Mouse (Mus musculus) cerebellum, postnatal 4 days (tissue): ENCODE measurements at regions not wholly inside any gene's neighbourhood (a gene's known extent, or its start where the extent isn't known, plus 50 kb on each side); places are given as distances from the start of the nearest gene placed in this dataset.
A peak's percentile ranks its signal among the peaks of the same experiment; 100 is the strongest.
"Not testable (repeated sequence)": the region's sequence is repeated elsewhere in the genome, so short reads cannot be mapped to it uniquely, and the experiment has no call there.

Source experiments
- DNase-seq, 2 experiments: peaks; one replicate each; pipeline ENCODE4 v3.0.0; 2022; ENCODE audit warnings: low spot score in 2 of 2, mixed read lengths in 1 of 2

GRCm38 (mm10) chr4:131159712-131160111 is 215.5 kb downstream of the Matn1 start:
- DNase-seq: no peak

GRCm38 (mm10) chr4:131160135-131160534 is 215.9 kb downstream of the Matn1 start:
- DNase-seq: no peak

GRCm38 (mm10) chr4:131161501-131161900 is 217.3 kb downstream of the Matn1 start:
- no peak for DNase-seq

- no peak for DNase-seq
Measured at GRCm38 (mm10) chr4:131163782-131164315, 219.7 kb downstream of the Matn1 start.

- DNase-seq: no peak
Measured at GRCm38 (mm10) chr4:131166574-131167270, 222.5 kb downstream of the Matn1 start.

- no peak for DNase-seq
Measured at GRCm38 (mm10) chr4:131167921-131168320, 223.7 kb downstream of the Matn1 start.

GRCm38 (mm10) chr4:131173783-131174460 is 229.7 kb downstream of the Matn1 start:
- DNase-seq: no peak

GRCm38 (mm10) chr4:131176701-131177100 is 232.5 kb downstream of the Matn1 start:
- DNase-seq: no peak

GRCm38 (mm10) chr4:131177889-131178288 is 233.7 kb downstream of the Matn1 start:
- no peak for DNase-seq

- DNase-seq: not testable (repeated sequence)
Measured at GRCm38 (mm10) chr4:131178642-131179041, 234.5 kb downstream of the Matn1 start.

GRCm38 (mm10) chr4:131188066-131188465 is 243.9 kb downstream of the Matn1 start:
- DNase-seq: no peak

- no peak for DNase-seq
Measured at GRCm38 (mm10) chr4:131191106-131191880, 247.1 kb downstream of the Matn1 start.

- no peak for DNase-seq
Measured at GRCm38 (mm10) chr4:131193900-131194419, 249.8 kb downstream of the Matn1 start.

- no peak for DNase-seq
Measured at GRCm38 (mm10) chr4:131196147-131196546, 252.0 kb downstream of the Matn1 start.

GRCm38 (mm10) chr4:131203721-131204120 is 259.5 kb downstream of the Matn1 start:
- no peak for DNase-seq

- no peak for DNase-seq
Measured at GRCm38 (mm10) chr4:131204722-131205121, 260.5 kb downstream of the Matn1 start.

- DNase-seq: no peak
Measured at GRCm38 (mm10) chr4:131205127-131205526, 260.9 kb downstream of the Matn1 start.

GRCm38 (mm10) chr4:131205685-131206084 is 261.5 kb downstream of the Matn1 start:
- DNase-seq: peak in 1 of 2 experiments; percentile 68

GRCm38 (mm10) chr4:131206181-131206885 is 262.1 kb downstream of the Matn1 start:
- DNase-seq: no peak

GRCm38 (mm10) chr4:131206886-131207200 is 262.7 kb downstream of the Matn1 start:
- DNase-seq: peak in 1 of 2 experiments; percentile 38

GRCm38 (mm10) chr4:131207249-131207648 is 263.1 kb downstream of the Matn1 start:
- no peak for DNase-seq
